Mouse (Mus musculus): ENCODE data around the gene Gpm6b. TPM values are rescaled to one million over a fixed set of nuclear protein-coding genes. Genes with fewer than 3 reads are reported as not detected.

Gene Gpm6b
- polyA plus RNA-seq (2012; rRNA removed) = 495 and 538 TPM in 2 replicates

DNA sequence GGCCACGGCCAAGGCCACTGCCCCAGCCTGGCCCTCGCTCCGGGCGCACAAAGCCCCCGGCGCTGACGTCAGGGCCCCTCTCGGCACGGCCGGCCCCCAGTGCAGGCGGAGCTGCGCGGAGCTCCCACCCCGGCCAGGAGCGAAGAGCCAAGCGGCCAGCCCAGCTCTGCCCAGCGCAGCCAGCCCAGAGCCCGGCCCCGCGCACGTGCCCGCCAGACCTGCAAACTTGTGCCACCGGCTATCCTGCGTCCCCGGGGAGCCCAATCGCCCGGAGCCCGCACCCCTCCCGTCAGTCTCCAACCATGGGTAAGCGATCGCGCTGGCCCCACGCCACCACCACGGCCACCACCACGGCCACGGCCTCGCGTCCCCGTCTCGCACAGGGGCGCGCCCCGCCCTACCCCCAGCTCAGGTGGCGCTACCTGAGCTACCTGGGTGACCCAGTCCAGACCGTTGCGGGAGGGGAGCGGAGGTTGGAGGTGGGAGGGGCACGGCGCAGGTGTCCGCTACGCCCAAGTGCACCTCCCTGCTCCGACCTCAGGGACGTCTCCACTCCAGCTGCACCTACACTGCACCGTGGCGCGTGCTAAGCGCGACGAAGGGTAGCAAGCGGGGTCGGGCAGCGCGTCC, at the start of gene Gpm6b:
TSS of gene Gpm6b (plus strand) at position 81 of the 630 bp plus-strand sequence.
- WGBS = 8% methylated on average over 51 of the region's 63 CpGs
- H3K4me1 ChIP-seq (ENCODE audit: control insufficient read depth, insufficient read depth, low read length) = no peaks in the 10 kb centered on the region
- peak within 1 kb of the TSS; percentile 52; the same call in 1 of the 2 replicates for H3K27ac ChIP-seq (ENCODE audit: insufficient read depth, low read length)
- TF ChIP-seq POLR2A (IDR thresholded peaks at IDR 0.05; ENCODE audit: borderline replicate concordance, insufficient read depth, low read length) (no peak), CTCF (IDR thresholded peaks at IDR 0.05; ENCODE audit: borderline replicate concordance, insufficient read depth, low read depth, low read length) (no peak)
- peak; percentile 43 to 47 for DNase-seq
- peak within 1 kb of the TSS; percentile 74 for H3K4me3 ChIP-seq (replicated peaks; ENCODE audit: insufficient read depth, low read depth, low read length)
- no peaks in the 10 kb centered on the region; the same call in 1 of the 2 replicates for H3K27me3 ChIP-seq (ENCODE audit: control insufficient read depth, insufficient read depth, low read length)

DNA sequence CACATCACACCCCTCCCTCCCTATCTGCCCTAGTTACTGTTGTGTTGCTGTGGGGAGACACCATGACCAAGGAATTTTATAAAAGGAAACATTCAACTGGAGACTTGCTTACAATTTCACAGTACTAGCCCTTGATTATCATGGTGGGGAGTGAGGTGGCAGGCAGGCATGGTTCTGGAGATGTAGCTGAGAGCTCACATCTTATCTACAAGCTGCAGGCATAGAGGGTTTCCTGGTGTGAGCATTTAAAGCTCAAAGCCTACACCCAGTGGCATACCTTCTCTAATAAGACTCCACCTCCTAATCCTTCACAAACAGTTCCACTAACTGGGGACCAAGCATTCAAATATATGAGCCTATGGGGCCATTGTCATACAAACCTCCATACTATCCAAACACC, 42.4 kb upstream of the Gpm6b start:
- H3K4me1 ChIP-seq (ENCODE audit: control insufficient read depth, insufficient read depth, low read length) = no peaks in the 10 kb centered on the region
- H3K27me3 ChIP-seq (ENCODE audit: control insufficient read depth, insufficient read depth, low read length) = no peaks in the 10 kb centered on the region
- no peak for TF ChIP-seq POLR2A (IDR thresholded peaks at IDR 0.05; ENCODE audit: borderline replicate concordance, insufficient read depth, low read length)
- no peak for TF ChIP-seq CTCF (IDR thresholded peaks at IDR 0.05; ENCODE audit: borderline replicate concordance, insufficient read depth, low read depth, low read length)
- H3K4me3 ChIP-seq (replicated peaks; ENCODE audit: insufficient read depth, low read depth, low read length) = no peak overlapping the region
- DNase-seq = no peak
- no peak overlapping the region for H3K27ac ChIP-seq (ENCODE audit: insufficient read depth, low read length)

DNA sequence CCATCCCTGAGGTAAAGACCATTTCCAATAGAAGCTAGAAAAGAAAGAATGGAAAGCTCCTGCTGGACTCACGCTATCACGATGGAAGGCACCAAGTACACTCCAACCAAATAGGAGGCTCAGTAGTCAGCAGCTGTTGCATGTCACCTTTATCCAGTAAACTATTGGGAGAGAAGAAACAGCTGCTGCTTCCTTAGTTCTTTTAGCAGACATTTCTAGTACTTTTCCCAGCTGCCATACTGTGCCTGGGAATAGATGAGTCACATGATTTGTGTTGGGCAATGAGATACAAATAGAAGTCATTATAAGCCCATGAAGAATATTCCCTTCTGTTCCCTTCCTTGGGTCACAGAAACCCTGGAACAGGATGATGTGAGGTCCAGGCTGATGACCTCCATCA, 40.4 kb upstream of the Gpm6b start:
- Histone ChIP-seq H3K4me1 (ENCODE audit: control insufficient read depth, insufficient read depth, low read length) (no peaks in the 10 kb centered on the region), H3K27me3 (ENCODE audit: control insufficient read depth, insufficient read depth, low read length) (no peaks in the 10 kb centered on the region), H3K4me3 (replicated peaks; ENCODE audit: insufficient read depth, low read depth, low read length) (no peak overlapping the region), H3K27ac (ENCODE audit: insufficient read depth, low read length) (no peak overlapping the region)
- TF ChIP-seq POLR2A (IDR thresholded peaks at IDR 0.05; ENCODE audit: borderline replicate concordance, insufficient read depth, low read length) = no peak
- no peak for TF ChIP-seq CTCF (IDR thresholded peaks at IDR 0.05; ENCODE audit: borderline replicate concordance, insufficient read depth, low read depth, low read length)
- no peak for DNase-seq
- 89% methylated on average over 2 of the region's 2 CpGs for WGBS

DNA sequence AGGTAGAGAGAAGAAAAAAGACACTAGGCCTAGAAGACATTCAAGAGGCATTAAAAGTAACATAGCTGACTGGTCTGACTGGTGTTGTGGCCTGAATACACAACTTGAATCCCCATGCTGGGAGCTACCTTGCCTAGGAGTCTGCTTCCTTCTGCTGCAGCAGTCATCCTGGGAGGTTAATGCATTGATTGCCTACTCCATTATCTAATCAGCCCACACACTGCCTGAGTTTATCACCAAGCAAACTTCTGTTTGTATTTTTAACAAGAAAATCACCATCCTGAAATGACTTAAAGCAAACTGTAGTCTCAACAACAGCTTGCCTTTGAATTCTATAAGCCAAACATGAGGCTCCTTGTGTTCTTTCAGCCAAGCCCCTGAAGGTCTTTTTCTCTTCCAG, 38.9 kb upstream of the Gpm6b start:
- Histone ChIP-seq H3K27me3 (ENCODE audit: control insufficient read depth, insufficient read depth, low read length) (no peaks in the 10 kb centered on the region), H3K27ac (ENCODE audit: insufficient read depth, low read length) (no peak overlapping the region), H3K4me3 (replicated peaks; ENCODE audit: insufficient read depth, low read depth, low read length) (no peak overlapping the region), H3K4me1 (ENCODE audit: control insufficient read depth, insufficient read depth, low read length) (no peaks in the 10 kb centered on the region)
- no peak for DNase-seq
- TF ChIP-seq CTCF (IDR thresholded peaks at IDR 0.05; ENCODE audit: borderline replicate concordance, insufficient read depth, low read depth, low read length) (no peak), POLR2A (IDR thresholded peaks at IDR 0.05; ENCODE audit: borderline replicate concordance, insufficient read depth, low read length) (no peak)

DNA sequence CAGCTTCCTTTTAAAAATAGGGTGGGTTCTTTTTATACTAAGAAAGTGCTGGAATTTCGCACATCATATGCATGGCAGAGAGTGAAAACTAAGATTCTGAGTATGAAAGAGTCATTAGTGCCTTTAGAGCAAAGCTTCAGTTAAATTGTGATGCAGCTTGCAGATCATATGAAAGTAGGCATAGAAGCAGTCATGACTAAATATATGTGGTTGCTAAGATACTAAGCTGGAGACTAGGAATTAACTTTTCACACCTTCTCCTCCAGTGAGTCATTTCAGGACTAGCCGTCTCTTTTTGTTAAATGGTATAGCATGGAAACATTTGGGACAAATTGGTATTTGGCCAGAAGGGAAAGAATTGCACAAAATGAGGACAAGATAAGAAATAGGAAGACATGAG, 24.1 kb upstream of the Gpm6b start:
- no peak for DNase-seq
- H3K27ac ChIP-seq (ENCODE audit: insufficient read depth, low read length) = no peak overlapping the region
- H3K4me3 ChIP-seq (replicated peaks; ENCODE audit: insufficient read depth, low read depth, low read length) = no peak overlapping the region
- TF ChIP-seq CTCF (IDR thresholded peaks at IDR 0.05; ENCODE audit: borderline replicate concordance, insufficient read depth, low read depth, low read length) (no peak), POLR2A (IDR thresholded peaks at IDR 0.05; ENCODE audit: borderline replicate concordance, insufficient read depth, low read length) (no peak)
- no peaks in the 10 kb centered on the region for H3K27me3 ChIP-seq (ENCODE audit: control insufficient read depth, insufficient read depth, low read length)
- no peaks in the 10 kb centered on the region for H3K4me1 ChIP-seq (ENCODE audit: control insufficient read depth, insufficient read depth, low read length)
- 77% methylated on average over 2 of the region's 2 CpGs for WGBS

DNA sequence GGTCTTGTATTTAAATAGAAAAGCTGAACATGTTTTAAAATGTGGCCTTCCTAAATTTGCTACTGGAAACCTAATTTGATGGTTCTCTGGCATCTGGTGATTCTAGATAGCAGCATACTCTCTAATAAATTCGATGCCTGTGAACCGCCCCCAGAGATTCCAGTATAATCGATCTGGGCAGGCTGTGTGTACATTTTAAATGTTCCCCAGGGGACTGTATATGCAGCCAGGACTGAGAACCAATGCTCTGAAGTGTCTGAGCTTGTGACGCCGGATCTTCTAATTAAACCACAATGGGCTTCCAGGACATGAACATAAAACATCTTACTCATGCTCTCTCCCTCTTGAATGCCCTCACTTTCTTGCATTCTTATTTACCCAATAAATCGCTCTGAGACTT, 22.5 kb upstream of the Gpm6b start:
- WGBS = 67% methylated on average over 6 of the region's 6 CpGs
- Histone ChIP-seq H3K27me3 (ENCODE audit: control insufficient read depth, insufficient read depth, low read length) (no peaks in the 10 kb centered on the region), H3K4me3 (replicated peaks; ENCODE audit: insufficient read depth, low read depth, low read length) (no peak overlapping the region), H3K27ac (ENCODE audit: insufficient read depth, low read length) (no peak overlapping the region), H3K4me1 (ENCODE audit: control insufficient read depth, insufficient read depth, low read length) (no peaks in the 10 kb centered on the region)
- TF ChIP-seq CTCF (IDR thresholded peaks at IDR 0.05; ENCODE audit: borderline replicate concordance, insufficient read depth, low read depth, low read length) (no peak), POLR2A (IDR thresholded peaks at IDR 0.05; ENCODE audit: borderline replicate concordance, insufficient read depth, low read length) (no peak)
- no peak for DNase-seq

DNA sequence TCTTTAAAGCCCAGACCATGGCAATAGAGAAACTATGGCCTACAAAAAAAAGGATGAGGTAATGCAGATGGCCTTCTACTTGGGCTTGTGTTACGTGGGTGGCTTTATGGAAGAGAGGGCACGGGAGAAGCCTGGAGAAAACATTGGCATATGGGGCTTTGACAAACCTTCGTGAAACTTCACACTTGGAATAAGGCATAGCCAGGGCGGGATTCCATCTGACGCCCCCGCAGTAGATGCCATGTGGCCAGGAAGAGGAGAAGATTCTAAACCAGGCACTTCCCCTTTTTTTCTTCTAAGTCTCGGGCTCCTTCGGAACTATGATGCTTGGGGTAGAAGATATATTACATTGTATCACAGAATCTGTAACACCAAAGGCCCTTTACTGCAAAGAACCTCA, 22.0 kb upstream of the Gpm6b start:
- TF ChIP-seq CTCF (IDR thresholded peaks at IDR 0.05; ENCODE audit: borderline replicate concordance, insufficient read depth, low read depth, low read length) (no peak), POLR2A (IDR thresholded peaks at IDR 0.05; ENCODE audit: borderline replicate concordance, insufficient read depth, low read length) (no peak)
- Histone ChIP-seq H3K4me3 (replicated peaks; ENCODE audit: insufficient read depth, low read depth, low read length) (no peak overlapping the region), H3K27ac (ENCODE audit: insufficient read depth, low read length) (no peak overlapping the region), H3K4me1 (ENCODE audit: control insufficient read depth, insufficient read depth, low read length) (no peaks in the 10 kb centered on the region), H3K27me3 (ENCODE audit: control insufficient read depth, insufficient read depth, low read length) (no peaks in the 10 kb centered on the region)
- no peak for DNase-seq
- WGBS = 71% methylated on average over 8 of the region's 8 CpGs

DNA sequence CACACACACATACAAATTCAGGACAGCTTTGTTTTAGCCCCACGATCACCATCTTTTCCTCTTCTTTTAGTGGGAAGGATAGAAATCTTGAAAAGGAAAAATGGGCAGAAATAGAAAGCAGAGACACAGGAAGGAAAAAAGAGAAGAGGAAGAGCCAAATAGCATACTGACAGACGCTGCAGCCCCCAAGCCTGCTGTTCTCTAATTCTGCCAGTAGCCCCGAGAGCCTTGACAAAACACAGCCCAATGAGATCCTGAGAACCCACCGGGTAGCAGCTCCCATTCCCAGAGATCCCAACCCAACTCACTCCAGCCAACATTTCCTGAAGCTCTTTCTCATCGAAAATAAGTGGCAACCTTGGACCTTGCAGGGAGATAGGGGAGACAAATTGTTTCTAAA, 19.4 kb upstream of the Gpm6b start:
- H3K4me1 ChIP-seq (ENCODE audit: control insufficient read depth, insufficient read depth, low read length) = no peaks in the 10 kb centered on the region
- H3K27me3 ChIP-seq (ENCODE audit: control insufficient read depth, insufficient read depth, low read length) = no peaks in the 10 kb centered on the region
- 31% methylated on average over 5 of the region's 5 CpGs for WGBS
- no peak for DNase-seq
- H3K27ac ChIP-seq (ENCODE audit: insufficient read depth, low read length) = no peak overlapping the region
- TF ChIP-seq CTCF (IDR thresholded peaks at IDR 0.05; ENCODE audit: borderline replicate concordance, insufficient read depth, low read depth, low read length) (no peak), POLR2A (IDR thresholded peaks at IDR 0.05; ENCODE audit: borderline replicate concordance, insufficient read depth, low read length) (no peak)
- H3K4me3 ChIP-seq (replicated peaks; ENCODE audit: insufficient read depth, low read depth, low read length) = no peak overlapping the region
